Mouse (Mus musculus): ENCODE measurements around the gene Zfp654.
"Not testable (repeated sequence)": the region's sequence is repeated elsewhere in the genome, so short reads cannot be mapped to it uniquely, and the experiment has no call there.

Gene Zfp654

DNA sequence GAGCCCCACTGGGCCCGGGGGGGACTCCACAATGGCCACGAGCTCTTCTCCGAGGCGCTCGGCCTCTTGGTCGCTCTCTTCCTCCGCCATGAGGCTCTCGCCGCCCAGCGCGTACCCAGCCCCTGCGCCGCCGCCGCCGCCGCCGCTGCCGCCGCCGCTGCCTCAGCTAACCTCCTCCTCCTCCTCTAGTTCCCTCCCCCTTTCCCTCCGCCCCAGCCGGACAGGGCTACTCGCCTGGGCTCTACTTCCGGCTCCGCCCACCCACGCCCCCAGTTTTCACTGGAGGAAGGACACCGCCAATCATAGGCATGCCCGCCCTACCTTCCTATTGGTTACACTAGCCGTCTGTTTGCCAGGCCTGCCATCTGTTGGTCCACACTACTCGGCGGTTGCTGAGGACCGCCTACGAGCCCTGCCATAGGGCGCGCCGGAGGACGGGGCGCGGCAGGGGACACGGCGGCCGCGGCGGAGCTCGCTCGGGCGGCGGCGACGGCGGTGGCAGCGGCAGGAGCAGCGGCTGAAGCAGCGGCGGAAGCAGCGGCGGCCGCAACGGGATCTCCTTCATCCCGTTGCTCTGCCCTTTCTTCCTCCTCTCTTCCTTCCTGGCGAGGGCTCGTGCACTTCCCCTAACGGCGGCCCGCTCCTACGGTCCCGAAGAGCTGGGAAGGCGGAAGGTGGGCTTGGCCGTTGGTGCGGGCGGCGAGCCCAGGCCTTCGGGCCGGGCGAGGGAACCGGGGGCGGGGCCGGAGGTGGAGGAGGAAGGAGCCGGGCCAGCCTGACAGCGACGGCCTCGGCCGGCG is at the start of gene Zfp654, which contains the start of gene Cggbp1:
Gene Zfp654 (minus strand): TSS at position 90 of the 800 bp plus-strand sequence.
Gene Cggbp1 (plus strand): TSS at position 434 of the 800 bp plus-strand sequence.
- peak; percentile 99 for DNase-seq (ENCODE audit: low spot score in 2 of 2)

- DNase-seq (ENCODE audit: low spot score in 2 of 2) = no peak
These were observed 47.6 kb upstream of the Zfp654 start for GRCm38 (mm10) chr16:64899084-64899483.

- no peak for DNase-seq (ENCODE audit: low spot score in 2 of 2)
These were observed 38.0 kb upstream of the Zfp654 start for GRCm38 (mm10) chr16:64889496-64889895.

DNA sequence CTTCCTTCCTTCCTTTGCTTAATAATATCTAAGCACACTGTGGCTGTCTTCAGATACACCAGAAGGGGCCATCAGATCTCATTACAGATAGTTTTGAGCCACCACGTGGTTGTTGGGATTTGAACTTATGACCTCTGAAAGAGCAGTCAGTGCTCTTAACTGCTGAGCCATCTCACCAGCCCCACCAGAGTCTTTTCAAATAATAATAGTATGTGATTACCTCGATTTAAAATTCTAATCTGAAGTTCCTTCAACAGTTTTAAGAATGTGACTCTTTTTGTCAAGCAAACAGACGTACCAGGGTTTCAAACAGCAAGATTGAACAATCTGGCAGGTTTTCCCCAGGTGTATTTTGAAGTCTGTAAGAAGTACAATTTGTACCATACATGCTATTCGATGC is 34.1 kb upstream of the Zfp654 start:
- DNase-seq (ENCODE audit: low spot score in 2 of 2) = no peak

GRCm38 (mm10) chr16:64885142-64885541 is 33.7 kb upstream of the Zfp654 start:
- DNase-seq (ENCODE audit: low spot score in 2 of 2) = no peak

DNA sequence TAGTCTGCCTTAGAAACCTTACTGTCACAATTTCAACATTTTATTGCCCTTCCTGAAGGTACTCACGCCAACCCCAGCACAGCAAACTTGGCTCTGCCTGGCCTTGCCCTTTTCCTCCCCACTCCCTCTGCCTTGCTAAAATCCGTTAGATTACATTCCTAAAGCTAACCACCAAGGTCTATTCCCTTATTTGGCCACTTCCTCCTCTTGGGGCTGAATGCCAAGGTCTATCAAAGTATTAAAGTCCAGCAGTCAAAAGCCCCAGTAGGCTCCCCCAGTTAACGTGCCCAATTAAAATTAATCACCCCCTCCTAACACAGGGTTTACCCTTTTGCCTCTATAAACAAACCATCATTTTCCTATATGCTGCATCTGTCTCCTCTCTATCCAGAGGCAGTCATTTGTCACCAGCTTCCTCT is 33.0 kb upstream of the Zfp654 start:
- no peak for DNase-seq (ENCODE audit: low spot score in 2 of 2)

DNA sequence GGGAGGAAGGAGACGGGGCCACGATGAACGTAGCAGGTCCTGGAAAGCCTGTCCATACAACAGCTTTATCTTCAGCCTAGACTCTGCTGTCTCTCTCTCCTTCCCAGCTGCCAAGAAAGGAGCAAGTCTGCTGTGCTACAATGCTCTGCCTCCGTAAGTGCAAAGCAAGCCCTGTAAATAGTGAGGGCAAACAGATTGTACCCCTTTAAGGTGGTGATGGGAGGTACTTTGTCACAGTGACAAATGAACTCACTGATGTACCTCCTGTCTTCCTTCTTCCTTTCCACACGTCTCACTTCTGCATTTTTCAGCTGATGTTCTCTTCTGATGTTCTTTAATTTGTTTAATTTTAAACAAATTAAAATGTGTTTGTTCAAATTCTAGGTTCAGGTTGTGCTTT is 32.4 kb upstream of the Zfp654 start:
- DNase-seq (ENCODE audit: low spot score in 2 of 2) = no peak

- no peak for DNase-seq (ENCODE audit: low spot score in 2 of 2)
These were observed 30.0 kb upstream of the Zfp654 start for GRCm38 (mm10) chr16:64881442-64881841.

DNA sequence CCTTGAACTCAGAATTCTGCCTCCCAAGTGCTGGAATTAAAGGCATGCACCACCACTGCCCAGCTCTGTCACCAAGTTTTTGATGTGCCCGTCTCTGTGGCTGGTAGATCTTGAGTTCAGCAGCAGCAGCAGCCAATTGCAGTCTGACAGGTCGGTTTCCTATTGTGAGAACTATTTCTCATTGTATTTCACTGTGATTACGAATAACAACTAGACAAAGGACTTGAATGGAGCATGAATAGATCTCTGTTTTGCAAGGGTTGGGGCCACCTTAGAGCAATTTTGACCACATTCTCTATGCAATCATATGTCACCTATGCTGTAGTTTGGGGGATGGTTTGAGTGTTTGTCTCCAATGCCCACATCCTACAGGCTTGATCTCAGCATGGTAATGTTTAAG is 29.5 kb upstream of the Zfp654 start:
- DNase-seq (ENCODE audit: low spot score in 2 of 2) = no peak

DNA sequence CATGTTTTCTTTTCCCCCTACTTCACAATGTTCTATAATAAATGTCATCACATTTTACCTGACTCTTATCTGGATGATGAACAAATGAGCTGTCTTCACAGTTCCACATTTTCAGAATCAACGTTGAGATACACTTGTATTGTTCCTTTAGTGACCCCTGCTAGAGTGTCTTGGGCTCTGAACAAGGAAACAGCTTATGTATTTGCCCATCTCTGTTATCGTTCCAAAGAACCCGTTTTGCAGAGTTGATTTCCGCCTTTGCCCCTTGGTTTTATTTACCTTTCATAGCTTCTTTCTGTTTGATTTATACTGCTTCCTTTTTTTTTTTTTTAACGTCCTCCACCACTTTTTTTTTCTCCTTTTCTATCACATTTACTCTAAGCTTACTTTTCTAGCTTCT is 28.3 kb upstream of the Zfp654 start:
- DNase-seq (ENCODE audit: low spot score in 2 of 2) = no peak

DNA sequence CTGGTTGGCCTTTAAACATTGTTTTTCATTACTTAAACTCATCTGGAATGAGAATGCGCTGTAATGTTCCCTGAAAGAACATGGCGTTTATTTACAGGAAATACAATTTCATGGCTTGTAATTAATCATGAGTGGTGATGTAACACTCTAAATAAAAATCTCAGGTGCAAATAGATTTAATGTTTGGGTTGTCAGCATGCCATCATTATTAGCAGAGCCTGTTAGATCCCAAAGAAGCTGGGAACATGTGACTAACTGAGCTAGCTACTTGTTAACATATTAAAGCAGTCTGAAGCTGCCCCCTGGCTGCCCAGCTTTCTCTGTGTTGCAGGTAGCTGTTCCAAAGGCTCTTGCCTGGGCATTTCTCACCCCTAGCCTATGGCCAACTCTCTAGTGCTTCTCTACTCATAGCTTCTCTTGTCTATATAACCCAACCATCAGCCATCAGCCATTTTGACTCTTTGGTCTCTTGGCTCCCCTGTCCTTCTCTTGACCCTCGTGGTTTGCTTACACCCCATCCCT is 27.2 kb upstream of the Zfp654 start:
- DNase-seq (ENCODE audit: low spot score in 2 of 2) = no peak

DNA sequence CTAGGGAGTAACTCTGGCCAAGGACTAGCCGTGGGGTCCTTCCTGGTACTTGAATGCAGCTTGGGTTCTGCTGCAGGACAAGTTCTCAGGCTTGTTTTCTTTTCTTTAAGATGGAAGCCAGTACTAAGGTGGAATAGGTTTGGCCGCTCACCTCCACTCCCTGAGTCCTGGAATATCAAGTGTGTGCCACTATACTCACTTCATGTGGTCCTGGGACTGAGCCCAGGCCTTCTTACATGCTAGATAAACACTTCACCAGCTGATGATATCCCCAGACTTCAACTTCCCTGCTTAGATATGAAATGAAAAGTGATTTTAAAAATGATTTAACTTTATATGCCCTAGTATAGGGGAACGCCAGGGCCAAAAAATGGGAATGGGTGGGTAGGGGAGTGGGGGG is 25.9 kb upstream of the Zfp654 start:
- no peak for DNase-seq (ENCODE audit: low spot score in 2 of 2)

DNA sequence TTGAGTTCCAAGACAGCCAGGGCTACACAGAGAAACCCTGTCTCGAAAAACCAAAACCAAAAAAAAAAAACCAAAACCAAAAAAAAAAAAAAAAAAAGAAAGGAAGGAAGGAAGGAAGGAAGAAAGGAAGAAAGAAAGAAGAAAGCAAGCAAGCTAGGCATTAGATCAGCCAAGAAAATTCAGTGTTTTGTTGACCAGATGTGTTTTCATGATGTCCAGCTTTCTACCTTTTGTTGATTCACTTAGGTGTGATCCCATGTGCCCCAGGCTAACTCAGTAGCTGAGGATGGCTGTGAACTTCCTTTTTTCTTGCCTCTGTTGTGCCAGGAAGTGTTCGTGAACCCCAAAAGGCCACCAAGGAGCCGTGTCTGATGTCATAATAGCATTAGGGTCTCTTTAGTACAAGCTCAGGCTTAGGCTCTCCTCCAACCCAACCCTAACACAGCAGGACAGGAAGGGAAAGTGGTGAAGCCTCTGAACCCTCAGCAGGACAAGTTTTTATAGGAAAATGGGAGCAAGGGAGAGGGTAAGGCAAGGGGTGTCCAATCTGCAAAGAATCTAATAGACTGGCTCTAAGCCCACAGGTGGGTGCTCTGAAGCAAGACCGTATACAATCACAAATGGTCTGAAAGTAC is 25.3 kb upstream of the Zfp654 start:
- no peak for DNase-seq (ENCODE audit: low spot score in 2 of 2)

- DNase-seq (ENCODE audit: low spot score in 2 of 2) = no peak
These were observed 24.4 kb upstream of the Zfp654 start for GRCm38 (mm10) chr16:64875822-64876221.

DNA sequence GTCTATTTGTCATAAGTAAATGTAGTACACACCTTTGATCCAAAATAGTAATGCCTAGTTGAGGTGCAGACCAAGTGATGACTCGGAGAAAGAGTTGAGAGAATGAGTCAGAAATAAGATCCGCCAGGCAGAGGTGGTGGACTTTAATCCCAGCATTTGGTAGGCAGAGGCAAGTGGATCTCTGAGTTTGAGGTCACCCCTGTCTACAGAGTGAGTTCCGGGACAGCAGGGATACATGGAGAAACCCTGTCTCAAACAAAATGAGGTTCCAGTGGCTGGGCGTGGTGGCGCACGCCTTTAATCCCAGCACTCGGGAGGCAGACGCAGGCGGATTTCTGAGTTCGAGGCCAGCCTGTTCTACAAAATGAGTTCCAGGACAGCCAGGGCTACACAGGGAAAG is 23.9 kb upstream of the Zfp654 start:
- DNase-seq (ENCODE audit: low spot score in 2 of 2) = no peak

- DNase-seq (ENCODE audit: low spot score in 2 of 2) = peak; percentile 42 to 61
These were observed 22.2 kb upstream of the Zfp654 start for GRCm38 (mm10) chr16:64873416-64874305.

- no peak for DNase-seq (ENCODE audit: low spot score in 2 of 2)
These were observed 21.4 kb upstream of the Zfp654 start for GRCm38 (mm10) chr16:64872841-64873240.

GRCm38 (mm10) chr16:64872296-64872695 is 20.8 kb upstream of the Zfp654 start:
- no peak for DNase-seq (ENCODE audit: low spot score in 2 of 2)

DNA sequence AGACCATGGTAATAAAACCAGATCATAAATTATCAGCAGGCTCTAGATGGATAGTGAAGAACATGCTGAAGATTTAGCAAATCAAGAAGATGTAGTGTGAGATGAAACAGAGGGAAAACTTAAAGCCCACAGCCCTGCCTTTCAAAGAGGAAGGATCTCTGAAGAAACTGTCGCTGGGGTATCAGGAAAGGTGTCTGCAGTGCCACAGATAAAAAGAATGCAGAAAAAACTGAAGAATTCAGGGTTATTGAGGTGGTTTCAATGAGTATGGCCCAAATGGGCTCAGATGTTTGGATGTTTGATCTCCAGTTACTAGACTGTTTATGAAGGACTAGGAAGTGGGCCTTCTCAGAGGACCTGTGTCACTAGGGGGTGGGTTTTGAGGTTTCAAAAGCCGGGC is 18.2 kb upstream of the Zfp654 start:
- DNase-seq (ENCODE audit: low spot score in 2 of 2) = no peak

DNA sequence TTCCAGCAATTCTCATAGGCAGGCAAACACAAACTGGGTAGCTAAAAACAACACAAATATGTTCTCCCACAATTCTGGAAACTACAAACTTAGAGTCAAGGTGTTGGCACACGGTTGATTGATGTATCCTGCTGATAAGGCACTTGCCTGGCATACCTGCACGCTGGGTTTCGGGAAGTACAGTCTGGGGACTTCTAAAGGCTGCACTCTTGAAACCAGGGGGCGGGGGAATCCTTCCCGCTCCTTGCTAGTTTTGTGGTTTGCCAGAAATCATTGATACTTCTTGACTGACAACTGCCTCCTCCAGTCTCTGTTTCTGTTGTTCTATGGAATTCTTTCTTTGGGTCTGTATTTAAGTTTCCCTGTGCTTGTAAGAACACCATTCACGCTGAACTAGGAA is 17.2 kb upstream of the Zfp654 start:
- DNase-seq (ENCODE audit: low spot score in 2 of 2) = no peak

DNA sequence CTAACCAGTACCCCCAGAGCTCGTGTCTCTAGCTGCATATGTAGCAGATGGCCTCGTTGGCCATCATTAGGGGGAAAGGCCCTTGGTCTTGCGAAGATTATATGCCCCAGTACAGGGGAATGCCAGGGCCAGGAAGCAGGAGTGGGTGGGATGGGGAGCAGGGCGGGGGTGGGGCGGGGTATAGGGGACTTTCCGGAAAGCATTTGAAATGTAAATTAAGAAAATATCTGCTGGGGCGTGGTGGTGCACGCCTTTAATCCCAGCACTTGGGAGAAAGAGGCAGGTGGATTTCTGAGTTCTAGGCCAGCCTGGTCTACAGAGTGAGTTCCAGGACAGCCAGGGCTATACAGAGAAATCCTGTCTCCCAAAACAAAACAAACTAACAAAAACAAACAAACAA is 14.4 kb upstream of the Zfp654 start:
- not testable (repeated sequence) for DNase-seq (ENCODE audit: low spot score in 2 of 2)

GRCm38 (mm10) chr16:64856946-64857345 is 5.5 kb upstream of the Zfp654 start:
- no peak for DNase-seq (ENCODE audit: low spot score in 2 of 2)
